Mouse (Mus musculus) lung, postnatal 0 days (tissue): ENCODE measurements around the gene Dot1l. TPM values are rescaled to one million over a fixed set of nuclear protein-coding genes. Genes with fewer than 3 reads are reported as not detected.

Source experiments
- ATAC-seq: fragments of 200-750 bp; cut with Nextera tagmentation; 2 replicates; pipeline ENCODE4 v1.8.0; 2017; ENCODE audit warnings: moderate library complexity
- DNase-seq: peaks from one replicate; pipeline ENCODE4 v3.0.0-alpha.2; 2016; ENCODE audit warnings: low spot score
- H3K27ac ChIP-seq: fragments of 300-500 bp; sonication (generic); 2 replicates; pipeline ENCODE4 v1.5.1; 2014; ENCODE audit warnings: antibody characterized with exemption, mild to moderate bottlenecking, low read length, mixed read lengths
- H3K27me3 ChIP-seq: fragments of 300-500 bp; sonication (generic); replicated peaks from 2 replicates; pipeline ENCODE4 v1.6.1; 2014; ENCODE audit warnings: low read length, mixed read lengths; ENCODE audit not compliant: insufficient read depth
- H3K36me3 ChIP-seq: fragments of 300-500 bp; sonication (generic); 2 replicates; pipeline ENCODE4 v1.6.1; 2014; ENCODE audit warnings: low read length, mixed read lengths; ENCODE audit not compliant: insufficient read depth
- H3K4me1 ChIP-seq: fragments of 300-500 bp; sonication (generic); 2 replicates; pipeline ENCODE4 v1.6.1; 2014; ENCODE audit warnings: antibody characterized with exemption, low read depth, low read length, mixed read lengths; ENCODE audit not compliant: insufficient read depth
- H3K4me2 ChIP-seq: fragments of 300-500 bp; sonication (generic); replicated peaks from 2 replicates; pipeline ENCODE4 v1.6.1; 2014; ENCODE audit warnings: low read depth, mild to moderate bottlenecking, low read length, moderate library complexity, mixed read lengths
- H3K4me3 ChIP-seq: fragments of 300-500 bp; sonication (generic); 2 replicates; pipeline ENCODE4 v1.5.1; 2014; ENCODE audit warnings: low read depth, low read length
- H3K9ac ChIP-seq: fragments of 300-500 bp; sonication (generic); replicated peaks from 2 replicates; pipeline ENCODE4 v1.6.1; 2014; ENCODE audit warnings: low read depth, mild to moderate bottlenecking
- H3K9me3 ChIP-seq: fragments of 300-500 bp; sonication (generic); 2 replicates; pipeline ENCODE4 v1.6.1; 2016; ENCODE audit warnings: low read length, mixed read lengths
- CTCF ChIP-seq: IDR thresholded peaks from 2 replicates; pipeline ENCODE4 v1.5.1; 2016; ENCODE audit warnings: antibody characterized with exemption, mild to moderate bottlenecking
- EP300 ChIP-seq: IDR thresholded peaks from 2 replicates; pipeline ENCODE4 v1.6.1; 2016; ENCODE audit warnings: antibody characterized with exemption, mild to moderate bottlenecking, control low read depth
- WGBS: fragments of 180-500 bp; shearing (Covaris S2); extraction: QIAGEN DNeasy Blood & Tissue Kit; methylation state at CpG from one replicate; pipeline ENCODE4 v1.1.7; 2014; 5-methylcytosine and 5-hydroxymethylcytosine counted together
- polyA plus RNA-seq: library from polyadenylated mRNA; unstranded; fragments of >200 nt; fragmentation: Nextera tagmentation; extraction: Ambion mirVana; gene quantifications from 2 replicates; pipeline ENCODE4 v1.2.1, GENCODE M21; 2015

Gene Dot1l
- polyA plus RNA-seq, 1 experiment from 2014 or later = 7.4 TPM

- Histone ChIP-seq H3K36me3 (peaks cover 34% of the 10 kb centered on the region), H3K27me3 (no peaks in the 10 kb centered on the region), H3K27ac (no peak overlapping the region), H3K4me2 (no peak overlapping the region), H3K9me3 (no peaks in the 10 kb centered on the region), H3K4me1 (no peaks in the 10 kb centered on the region), H3K4me3 (no peak overlapping the region), H3K9ac (no peak overlapping the region)
- TF ChIP-seq CTCF (no peak), EP300 (no peak)
- WGBS = 89% methylated on average over 4 of the region's 4 CpGs
- DNase-seq = no peak
- no peak for ATAC-seq
Measured at GRCm38 (mm10) chr10:80775731-80776130, 20.7 kb downstream of the Dot1l start.

- no peak overlapping the region for H3K9ac ChIP-seq
- no peak overlapping the region for H3K4me3 ChIP-seq
- peaks cover 30% of the 10 kb centered on the region for H3K36me3 ChIP-seq
- no peaks in the 10 kb centered on the region for H3K9me3 ChIP-seq
- no peak overlapping the region for H3K4me2 ChIP-seq
- DNase-seq = no peak
- no peak for TF ChIP-seq EP300
- no peak for TF ChIP-seq CTCF
- 79% methylated on average over 6 of the region's 6 CpGs for WGBS
- H3K27ac ChIP-seq = no peak overlapping the region
- no peaks in the 10 kb centered on the region for H3K27me3 ChIP-seq
- no peak for ATAC-seq
- no peaks in the 10 kb centered on the region for H3K4me1 ChIP-seq
Measured at GRCm38 (mm10) chr10:80776358-80776869, 21.4 kb downstream of the Dot1l start.

GRCm38 (mm10) chr10:80777123-80777522, 22.1 kb downstream of the Dot1l start:
- H3K9ac ChIP-seq = no peak overlapping the region
- 88% methylated on average over 5 of the region's 5 CpGs for WGBS
- H3K9me3 ChIP-seq = no peaks in the 10 kb centered on the region
- H3K4me3 ChIP-seq = no peak overlapping the region
- TF ChIP-seq EP300 (no peak), CTCF (no peak)
- no peak for DNase-seq
- no peak overlapping the region for H3K27ac ChIP-seq
- peaks cover 32% of the 10 kb centered on the region for H3K36me3 ChIP-seq
- H3K27me3 ChIP-seq = no peaks in the 10 kb centered on the region
- H3K4me1 ChIP-seq = no peaks in the 10 kb centered on the region
- no peak overlapping the region for H3K4me2 ChIP-seq
- no peak for ATAC-seq

- Histone ChIP-seq H3K9ac (no peak overlapping the region), H3K4me2 (no peak overlapping the region), H3K36me3 (peaks cover 53% of the 10 kb centered on the region), H3K27me3 (no peaks in the 10 kb centered on the region), H3K9me3 (no peaks in the 10 kb centered on the region), H3K4me1 (no peaks in the 10 kb centered on the region), H3K27ac (no peak overlapping the region), H3K4me3 (no peak overlapping the region)
- ATAC-seq (no peak), DNase-seq (no peak)
- TF ChIP-seq CTCF (no peak), EP300 (no peak)
Measured at GRCm38 (mm10) chr10:80779565-80779964, 24.6 kb downstream of the Dot1l start.

- Histone ChIP-seq H3K9me3 (no peaks in the 10 kb centered on the region), H3K27me3 (no peaks in the 10 kb centered on the region), H3K27ac (no peak overlapping the region), H3K4me2 (no peak overlapping the region), H3K36me3 (peaks cover 75% of the 10 kb centered on the region), H3K4me3 (no peak overlapping the region), H3K9ac (no peak overlapping the region), H3K4me1 (no peaks in the 10 kb centered on the region)
- TF ChIP-seq EP300 (no peak), CTCF (no peak)
- DNase-seq (no peak), ATAC-seq (no peak)
- WGBS = 98% methylated on average over 2 of the region's 2 CpGs
Measured at GRCm38 (mm10) chr10:80784302-80784701, 29.3 kb downstream of the Dot1l start.

- Histone ChIP-seq H3K27me3 (no peaks in the 10 kb centered on the region), H3K4me3 (no peak overlapping the region), H3K4me2 (no peak overlapping the region), H3K9me3 (no peaks in the 10 kb centered on the region), H3K27ac (no peak overlapping the region), H3K4me1 (no peaks in the 10 kb centered on the region), H3K9ac (no peak overlapping the region), H3K36me3 (peaks cover 76% of the 10 kb centered on the region)
- no peak for DNase-seq
- WGBS = 91% methylated on average over 12 of the region's 12 CpGs
- TF ChIP-seq CTCF (no peak), EP300 (no peak)
- ATAC-seq = no peak
Measured at GRCm38 (mm10) chr10:80784871-80785270, 29.9 kb downstream of the Dot1l start.

- H3K9ac ChIP-seq = no peak overlapping the region
- no peak overlapping the region for H3K27ac ChIP-seq
- TF ChIP-seq CTCF = no peak
- TF ChIP-seq EP300 = no peak
- peaks cover 82% of the 10 kb centered on the region for H3K36me3 ChIP-seq
- ATAC-seq (no peak), DNase-seq (no peak)
- H3K4me3 ChIP-seq = no peak overlapping the region
- H3K4me2 ChIP-seq = no peak overlapping the region
- H3K27me3 ChIP-seq = no peaks in the 10 kb centered on the region
- no peaks in the 10 kb centered on the region for H3K9me3 ChIP-seq
- 91% methylated on average over 11 of the region's 11 CpGs for WGBS
- no peaks in the 10 kb centered on the region for H3K4me1 ChIP-seq
Measured at GRCm38 (mm10) chr10:80785963-80786362, 31.0 kb downstream of the Dot1l start.
